Mouse (Mus musculus): ENCODE data around the gene Zcchc3.
A peak's percentile ranks its signal among the peaks of the same experiment; 100 is the strongest.

Zcchc3 gene

GRCm38 (mm10) chr2:152406126-152406525 is 8.7 kb downstream of the Zcchc3 start:
- DNase-seq = peak; percentile 78

DNA sequence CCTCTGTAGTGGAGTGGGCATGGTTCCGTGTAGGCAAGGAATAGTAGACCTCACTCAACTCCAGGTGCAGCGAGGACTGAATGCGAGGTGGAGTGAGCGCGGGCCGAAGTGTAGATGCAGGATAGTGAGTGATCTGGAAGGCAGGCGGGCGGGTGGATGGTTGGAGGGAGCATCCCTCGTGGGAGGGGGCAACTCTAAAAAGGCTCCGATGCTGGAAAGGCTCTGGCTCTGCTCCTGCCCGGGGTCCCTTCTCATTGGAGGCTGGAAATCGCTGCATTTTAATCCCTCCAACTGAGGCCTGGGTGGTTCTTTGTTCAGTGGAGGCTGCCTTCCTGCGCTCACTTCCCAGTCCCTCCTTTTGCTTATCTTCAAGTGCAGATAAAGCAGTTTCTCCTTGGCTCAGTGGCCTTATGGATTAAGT is 15.7 kb downstream of the Zcchc3 start:
- no peak for DNase-seq

DNA sequence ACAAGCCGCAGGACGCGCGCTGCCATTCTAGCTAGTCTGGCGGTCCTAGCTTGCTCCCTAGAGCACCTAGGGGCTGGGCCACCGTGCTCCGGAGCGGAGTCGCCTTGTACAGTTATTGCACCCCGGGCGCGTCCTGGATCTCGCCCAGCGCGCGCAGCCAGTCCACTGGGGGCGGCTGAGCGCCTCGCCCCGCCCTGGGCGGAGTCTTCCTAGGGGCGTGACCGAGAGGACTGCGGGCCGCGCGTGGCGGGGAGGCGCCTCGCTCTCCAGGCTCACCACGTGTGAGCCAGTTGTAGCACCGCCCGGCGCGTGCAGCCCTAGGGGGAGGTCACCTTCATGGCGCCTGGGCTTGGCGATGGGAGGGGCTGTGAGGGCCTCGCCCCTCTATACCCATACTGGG is 16.1 kb downstream of the Zcchc3 start:
- peak; percentile 80 to 89 for DNase-seq

DNA sequence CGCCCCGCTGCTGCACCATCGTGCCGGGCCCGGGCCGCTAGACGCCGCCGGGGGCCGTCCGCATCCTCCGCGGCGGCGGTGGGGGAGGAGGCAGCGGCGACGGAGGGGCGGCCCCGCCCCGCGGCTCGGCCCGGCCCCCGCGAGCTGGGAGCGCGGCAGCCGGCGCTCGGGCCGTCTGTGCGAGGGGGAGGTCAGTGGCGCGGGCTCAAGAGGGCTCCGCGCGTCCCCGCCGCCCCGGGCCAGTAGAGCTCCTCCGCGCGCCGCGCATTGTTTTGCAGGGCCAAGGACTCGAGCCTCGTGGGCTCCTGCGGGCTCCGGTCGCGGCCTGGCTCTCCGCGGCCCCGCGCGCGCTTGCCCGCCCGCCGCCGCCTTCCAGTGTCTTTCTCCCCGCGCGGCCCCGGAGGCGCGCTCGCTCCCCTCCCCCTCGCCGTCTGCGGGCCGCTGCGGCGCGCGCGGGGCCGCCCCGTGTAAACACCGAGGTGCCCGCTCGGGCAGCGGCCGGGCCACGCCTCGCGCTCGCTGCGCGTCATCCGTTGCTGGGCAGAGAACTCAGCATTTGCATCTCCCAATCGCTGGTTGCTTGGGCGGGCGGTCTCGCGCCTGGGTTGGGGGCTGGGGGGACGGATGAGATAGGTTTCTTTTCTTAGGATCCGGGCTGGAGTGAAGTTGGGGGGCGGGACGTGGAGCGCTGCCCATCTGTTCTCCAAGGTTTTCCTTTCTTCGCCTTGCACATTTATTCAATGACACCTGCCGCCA is 17.0 kb downstream of the Zcchc3 start, which contains the start of gene Sox12:
Sox12 (minus strand) TSS at position 384 of the 756 bp plus-strand sequence.
- peak; percentile 90 to 98 for DNase-seq

GRCm38 (mm10) chr2:152397004-152397589 is 17.7 kb downstream of the Zcchc3 start:
- DNase-seq = peak; percentile 58 to 67

- DNase-seq = peak; percentile 60 to 61
Measured at GRCm38 (mm10) chr2:152396110-152397003, 18.5 kb downstream of the Zcchc3 start.

- DNase-seq = no peak
Measured at GRCm38 (mm10) chr2:152395271-152395920, 19.4 kb downstream of the Zcchc3 start.

DNA sequence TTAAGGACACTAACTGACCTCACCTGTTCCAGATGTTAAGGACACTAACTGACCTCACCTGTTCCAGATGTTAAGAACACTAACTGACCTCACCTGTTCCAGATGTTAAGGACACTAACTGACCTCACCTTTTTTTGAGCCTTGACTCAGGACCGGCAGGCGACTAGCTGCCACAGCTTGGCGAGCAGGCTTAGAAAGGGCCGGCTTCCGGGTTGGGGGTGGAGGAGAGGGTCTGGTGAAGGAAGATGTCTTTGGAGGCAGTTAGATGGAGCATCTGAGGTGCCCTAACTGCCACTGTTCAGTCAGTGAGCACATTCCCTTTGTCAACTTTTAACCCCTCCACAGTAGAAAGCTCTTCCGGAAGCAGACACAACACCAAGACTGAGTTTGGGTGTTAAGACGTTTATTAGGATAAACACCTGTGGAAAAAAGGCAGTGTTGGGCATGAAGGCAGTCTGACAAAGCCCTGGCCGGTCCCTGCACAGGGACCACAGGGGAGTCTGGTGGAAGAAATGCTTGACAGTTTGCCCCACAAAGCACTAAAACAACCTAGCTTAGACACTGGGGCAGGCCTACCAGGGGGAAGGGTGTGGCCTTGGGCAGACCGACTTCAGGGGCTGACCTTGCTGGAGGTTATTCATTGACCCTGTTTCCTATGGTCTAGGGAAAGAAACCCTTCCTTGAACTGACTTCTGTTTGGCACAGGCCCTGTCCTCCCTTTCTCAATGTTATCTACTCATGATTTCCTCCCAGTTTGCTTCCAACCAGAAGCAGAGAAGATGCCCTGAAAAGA is 21.4 kb downstream of the Zcchc3 start:
- no peak for DNase-seq

DNA sequence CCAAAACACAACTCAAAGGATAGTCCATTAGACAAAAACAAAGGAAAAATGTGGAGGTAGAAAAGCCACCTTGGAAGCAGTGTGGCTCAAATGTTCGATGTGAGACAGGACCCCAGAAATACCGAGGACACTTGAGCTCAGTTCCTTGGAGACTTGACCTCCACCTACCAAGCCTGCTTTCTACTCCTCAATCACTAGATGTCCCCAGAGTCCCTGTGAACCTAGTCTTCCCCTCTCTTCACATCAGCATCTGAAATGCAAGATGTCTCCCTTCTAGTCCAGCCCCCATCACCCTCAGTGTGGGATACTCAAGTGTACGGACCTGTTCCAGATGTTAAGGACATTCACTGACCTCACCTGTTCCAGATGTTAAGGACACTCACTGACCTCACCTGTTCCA is 22.0 kb downstream of the Zcchc3 start:
- DNase-seq = no peak

GRCm38 (mm10) chr2:152384191-152384590 is 30.6 kb downstream of the Zcchc3 start:
- DNase-seq = no peak

- DNase-seq = no peak
Measured at GRCm38 (mm10) chr2:152376345-152376741, 38.5 kb downstream of the Zcchc3 start, which contains the start of gene Nrsn2. Gene Nrsn2, minus strand, starts transcription at chr2:152376638.

DNA sequence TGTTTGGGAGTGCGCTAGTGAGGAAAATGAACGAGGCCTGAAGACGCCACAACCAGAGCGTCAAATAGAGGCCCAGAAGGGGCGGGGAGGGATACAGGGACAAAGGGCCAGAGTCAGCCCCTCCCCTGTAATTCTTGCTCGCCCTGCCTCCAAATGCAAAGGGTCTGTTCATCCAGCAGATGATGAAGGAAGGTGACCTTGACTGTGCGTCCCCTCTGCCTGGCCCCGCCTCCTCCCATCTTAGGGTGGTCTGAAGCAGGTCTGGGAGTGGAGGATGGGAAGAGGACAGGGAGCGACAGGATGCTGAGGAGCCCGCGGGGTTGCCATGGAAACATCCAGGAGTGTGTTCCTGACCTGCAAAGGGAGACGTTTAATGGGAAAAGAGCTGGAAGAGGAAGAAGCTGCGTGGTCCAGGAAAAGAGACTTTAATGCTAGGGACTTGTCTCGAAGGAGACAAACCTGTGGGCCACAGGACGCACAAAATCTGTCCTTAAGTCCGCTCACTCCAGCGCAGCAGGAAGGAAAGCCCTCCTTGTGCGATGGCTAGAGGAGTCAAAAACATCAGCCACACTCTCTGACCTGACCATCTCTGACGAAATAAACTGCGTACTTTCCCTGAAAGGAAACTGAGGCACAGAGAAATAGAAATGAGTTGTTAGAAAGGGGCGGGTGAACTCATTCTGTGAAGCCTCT is 39.0 kb downstream of the Zcchc3 start:
- no peak for DNase-seq

DNA sequence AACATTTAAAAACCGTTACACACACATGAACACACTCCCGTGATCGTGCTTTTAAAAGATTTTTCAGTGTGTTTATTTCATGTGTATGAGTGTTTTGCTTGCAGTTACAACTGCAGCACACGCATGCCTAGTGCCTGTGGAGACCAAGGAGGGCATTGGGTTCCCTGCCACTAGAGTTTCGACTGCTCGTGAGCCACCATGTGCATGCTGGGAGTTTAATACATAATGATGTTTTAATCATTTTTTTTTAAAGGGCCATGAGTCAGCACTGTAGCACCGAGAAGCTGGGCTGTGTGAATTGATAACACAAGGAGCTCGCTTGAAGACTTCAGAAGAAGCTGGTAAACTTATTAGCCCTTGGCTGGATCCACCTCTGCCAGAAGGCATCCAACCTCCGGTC is 41.3 kb downstream of the Zcchc3 start:
- DNase-seq = no peak

- no peak for DNase-seq
Measured at GRCm38 (mm10) chr2:152372661-152373060, 42.2 kb downstream of the Zcchc3 start.

DNA sequence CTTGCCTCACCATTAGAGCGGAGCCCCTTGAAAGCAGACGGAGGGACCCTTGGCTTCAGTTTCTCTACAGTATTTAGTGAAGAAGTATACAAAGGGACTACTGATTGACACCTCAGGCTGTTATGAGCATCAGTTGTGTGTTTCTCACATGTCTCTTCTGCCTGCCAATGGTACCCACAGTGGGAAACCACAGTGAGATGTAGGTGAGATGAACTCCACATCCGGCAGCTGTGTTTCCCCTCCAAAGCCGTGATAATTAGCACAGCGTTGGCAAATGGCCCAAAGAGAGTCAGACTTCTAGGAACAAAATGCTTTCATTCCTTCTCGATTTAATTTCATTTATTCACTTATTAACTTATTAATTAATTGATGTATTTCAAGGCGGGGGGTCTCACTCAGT is 42.7 kb downstream of the Zcchc3 start:
- no peak for DNase-seq

DNA sequence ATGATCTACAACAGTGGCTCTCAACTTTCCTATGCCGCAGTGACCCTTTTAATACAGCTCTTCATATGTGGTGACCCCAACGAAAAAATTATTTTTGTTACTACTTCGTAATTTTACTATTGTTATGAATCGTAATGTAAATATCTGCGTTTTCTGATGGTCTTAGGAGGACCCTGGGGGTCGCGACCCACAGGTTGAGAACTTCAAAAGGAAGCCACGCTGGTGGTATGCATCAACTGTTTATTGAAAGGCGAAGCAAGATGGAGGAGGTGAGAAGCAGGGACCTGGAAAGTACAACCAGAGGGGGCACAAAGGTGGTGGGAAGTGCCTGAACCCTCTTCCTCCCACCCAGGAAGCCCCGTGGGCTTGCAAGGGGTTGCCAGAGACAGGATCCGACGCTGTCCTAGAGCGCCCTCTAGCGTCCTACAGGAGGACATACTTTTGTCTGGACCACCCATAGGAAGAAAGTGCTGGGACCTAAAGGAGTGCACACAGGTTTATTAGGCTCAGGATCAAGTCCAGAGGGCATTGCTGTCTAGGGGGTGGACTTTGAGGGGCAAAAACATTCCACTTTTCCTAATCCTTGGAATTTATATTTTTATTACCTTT is 46.2 kb downstream of the Zcchc3 start:
- DNase-seq = peak in 1 of 2 experiments; percentile 40

- DNase-seq = no peak
Measured at GRCm38 (mm10) chr2:152367917-152368316, 46.9 kb downstream of the Zcchc3 start.

DNA sequence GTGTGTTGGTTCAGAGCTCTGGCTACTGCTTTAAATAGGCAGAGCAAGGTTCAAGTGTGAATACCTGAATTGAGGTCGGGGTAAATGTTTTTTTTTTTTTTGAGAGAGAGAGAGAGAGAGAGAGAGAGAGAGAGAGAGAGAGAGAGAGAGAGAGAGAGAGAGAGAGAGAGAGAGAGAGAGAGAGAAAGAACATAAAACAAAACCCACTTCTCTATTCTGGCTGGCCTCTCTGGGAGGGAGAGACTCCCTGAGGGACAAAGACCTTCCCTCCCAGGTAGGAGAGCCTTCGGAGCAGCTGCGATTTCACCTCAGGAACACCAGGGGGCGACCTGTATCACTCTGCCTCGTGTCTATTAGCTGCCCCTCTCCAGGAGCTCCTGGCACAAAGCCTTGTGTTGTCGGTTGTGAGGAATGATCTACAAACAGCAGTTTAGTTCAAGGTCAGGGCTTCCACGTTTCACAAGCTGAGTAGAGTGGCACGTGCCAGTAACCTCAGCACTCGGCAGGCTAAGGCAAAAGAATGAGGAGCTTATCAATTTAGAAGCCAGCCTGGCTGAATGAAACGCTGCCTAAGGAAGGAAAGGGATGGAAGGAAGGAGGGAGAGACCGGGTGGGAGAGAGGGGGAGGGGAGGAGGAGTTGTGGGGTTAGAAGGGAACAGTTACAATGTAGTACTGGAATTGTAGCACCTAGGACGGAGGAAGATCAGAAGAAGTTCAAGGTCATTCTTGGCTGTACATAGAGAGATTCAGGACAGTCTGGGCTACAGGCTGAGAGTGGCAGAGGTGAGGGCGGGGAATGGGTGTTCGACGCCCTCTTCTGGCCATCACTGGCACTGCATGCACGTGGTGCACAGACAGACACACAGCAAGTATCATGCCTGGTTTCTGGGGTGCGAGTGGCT is 51.3 kb downstream of the Zcchc3 start:
- peak; percentile 22 to 60 for DNase-seq

Measured in spleen, adult 18-20 months (tissue).